Comparison of ENCODE assay signal across 7 mouse cellular contexts in genomic region chr6:128845319-128845979, GRCm38 (mm10). TPM values are rescaled to one million over a fixed set of nuclear protein-coding genes. Genes with fewer than 3 reads are reported as not detected.
DNase-seq lines count a peak whose midpoint lies in the region; ATAC-seq and TF ChIP-seq lines count a peak whose summit lies in the region.

No protein-coding gene starts in this region.

- no peaks in the 10 kb centered on the region for H3K36me3 ChIP-seq in hindbrain, embryonic 15.5 days

- H3K4me1 ChIP-seq in hindbrain, embryonic 15.5 days (replicated peaks) = peaks cover 18% of the 10 kb centered on the region

- H3K4me3 ChIP-seq in hindbrain, embryonic 15.5 days = no peak overlapping the region
- H3K4me3 ChIP-seq in left cerebral cortex, adult 2 months = no peak overlapping the region

- no peaks in the 10 kb centered on the region for H3K9me3 ChIP-seq in hindbrain, embryonic 15.5 days

- 31% methylated on average over 7 of the region's 7 CpGs for WGBS in hindbrain, embryonic 15.5 days

- no peak for ATAC-seq in hindbrain, embryonic 15.5 days (ENCODE audit: low FRiP score, low read depth)
- peak; percentile 66 for ATAC-seq in megakaryocyte, adult 5-6 weeks (ENCODE audit: poor library complexity, severe bottlenecking)

- no peak overlapping the region for H3K27ac ChIP-seq in hindbrain, embryonic 15.5 days (replicated peaks)
- no peak overlapping the region for H3K27ac ChIP-seq in left cerebral cortex, adult 2 months

- intact Hi-C loops in left cerebral cortex, adult 2 months (cut with DNase I) = no loop called here

- H3K9ac ChIP-seq in hindbrain, embryonic 15.5 days = no peak overlapping the region

- peak overlapping the region; percentile 21; the same call in 1 of the 2 replicates for H3K4me2 ChIP-seq in hindbrain, embryonic 15.5 days

- no peaks in the 10 kb centered on the region for H3K27me3 ChIP-seq in hindbrain, embryonic 15.5 days

- DNase-seq in T-cell, adult 2 months (ENCODE audit: low spot score) = peak; percentile 81
- peak; percentile 78 for DNase-seq in cerebellum, adult 8-10 months
- DNase-seq in frontal cortex, postnatal 25 days (ENCODE audit: low spot score in 2 of 2) = peak; percentile 74 to 79
- DNase-seq in left cerebral cortex, adult 2 months (ENCODE audit: extremely low spot score in 1 of 2, low spot score in 2 of 2) = peak; percentile 76 to 82
- peak; percentile 90 to 91 for DNase-seq in right cerebral cortex, postnatal 10 days (ENCODE audit: low spot score in 2 of 2)

- peak; percentile 99 for TF ChIP-seq CTCF in left cerebral cortex, adult 2 months (IDR thresholded peaks at IDR 0.05)

RNA-seq across cellular contexts. Expression of gene Klrb1b, which starts 19.3 kb away (rescaled TPM):
- polyA plus RNA-seq in hindbrain, embryonic 15.5 days (2015; fragmentation: Nextera tagmentation; extraction: Ambion mirVana) = not detected in 2 replicates
- total RNA-seq in left cerebral cortex, adult 2 months (2021) = not detected
- total RNA-seq in megakaryocyte, adult 5-6 weeks (2015) = 4.5 and 11.2 TPM in 2 replicates
- total RNA-seq in megakaryocyte, adult 5-6 weeks (2017) = 2.6 and 3.6 TPM in 2 replicates

RNA-seq across cellular contexts. Expression of gene Gm44511, which starts 19.3 kb away (rescaled TPM):
- not detected in 2 replicates for polyA plus RNA-seq in hindbrain, embryonic 15.5 days (2015; fragmentation: Nextera tagmentation; extraction: Ambion mirVana)
- total RNA-seq in left cerebral cortex, adult 2 months (2021) = not detected
- total RNA-seq in megakaryocyte, adult 5-6 weeks (2015) = 2.7 TPM in 1 of 2 replicates, not detected in the other
- 3.4 TPM in 1 of 2 replicates, not detected in the other for total RNA-seq in megakaryocyte, adult 5-6 weeks (2017)

RNA-seq across cellular contexts. Expression of gene Clec2i, which starts 41.9 kb away (rescaled TPM):
- 0.07 TPM in 1 of 2 replicates, not detected in the other for polyA plus RNA-seq in hindbrain, embryonic 15.5 days (2015; fragmentation: Nextera tagmentation; extraction: Ambion mirVana)
- total RNA-seq in left cerebral cortex, adult 2 months (2021) = not detected
- 34.3 and 38.5 TPM in 2 replicates for total RNA-seq in megakaryocyte, adult 5-6 weeks (2015)
- 58.0 and 59.7 TPM in 2 replicates for total RNA-seq in megakaryocyte, adult 5-6 weeks (2017)

RNA-seq across cellular contexts. Expression of gene BC035044, which starts 45.5 kb away (rescaled TPM):
- 0.38 and 0.46 TPM in 2 replicates for polyA plus RNA-seq in hindbrain, embryonic 15.5 days (2015; fragmentation: Nextera tagmentation; extraction: Ambion mirVana)
- total RNA-seq in left cerebral cortex, adult 2 months (2021) = 1 to 10 TPM in 1 of 2 experiments, under 1 TPM in 1; 0.94 to 1.5 TPM
- total RNA-seq in megakaryocyte, adult 5-6 weeks (2015) = 154 and 164 TPM in 2 replicates
- 141 and 149 TPM in 2 replicates for total RNA-seq in megakaryocyte, adult 5-6 weeks (2017)

RNA-seq across cellular contexts. Expression of gene Klrb1c, which starts 56.4 kb away (rescaled TPM):
- polyA plus RNA-seq in hindbrain, embryonic 15.5 days (2015; fragmentation: Nextera tagmentation; extraction: Ambion mirVana) = 0.12 TPM in 1 of 2 replicates, not detected in the other
- total RNA-seq in left cerebral cortex, adult 2 months (2021) = not detected
- 4.7 and 10.0 TPM in 2 replicates for total RNA-seq in megakaryocyte, adult 5-6 weeks (2015)
- total RNA-seq in megakaryocyte, adult 5-6 weeks (2017) = 6.8 and 8.4 TPM in 2 replicates

Comparison
In these comparisons a context has a peak if more than half of its experiments do, and no peak if none do; other contexts are left out.
1. RNA of gene Clec2i, which starts 41.9 kb away (total RNA-seq): 34.3 to 59.7 TPM in megakaryocyte, adult 5-6 weeks; not detected in left cerebral cortex, adult 2 months; every median in the first group is over 10 times any median in the second.
2. Peak in every context shown above with its lines, with median percentiles within 50 percentile points of each other: DNase-seq.